Mouse (Mus musculus) CH12.LX (cell line): ENCODE data around the gene Wnt10b. TPM values are rescaled to one million over a fixed set of nuclear protein-coding genes. Genes with fewer than 3 reads are reported as not detected.

Experiments used
- DNase-seq: peaks from one replicate; pipeline ENCODE4 v3.0.0-alpha.2; 2013; ENCODE audit errors: extremely low read depth
- H3K27ac ChIP-seq: 2 replicates; pipeline ENCODE4 v1.5.1; 2012; ENCODE audit warnings: low read depth, mild to moderate bottlenecking, control low read depth, moderate library complexity; ENCODE audit not compliant: insufficient read depth
- H3K27me3 ChIP-seq: replicated peaks from 2 replicates; pipeline ENCODE3; 2012; ENCODE audit warnings: inconsistent platforms
- H3K36me3 ChIP-seq, 2 experiments: replicated peaks in 1 of 2; 2 replicates each; pipeline versions ENCODE3 to v1.6.1; 2012; ENCODE audit warnings: inconsistent platforms in 1 of 2, low read length in 1 of 2, mild to moderate bottlenecking in 1 of 2, mixed read lengths in 1 of 2, moderate library complexity in 1 of 2; ENCODE audit not compliant: control insufficient read depth in 1 of 2, insufficient read depth in 1 of 2
- H3K4me1 ChIP-seq, 2 experiments: 2 replicates each; pipeline ENCODE4 v1.6.1; 2012; ENCODE audit warnings: inconsistent platforms in 1 of 2, moderate library complexity in 1 of 2; ENCODE audit not compliant: insufficient read depth in 2 of 2, control insufficient read depth in 1 of 2
- H3K4me2 ChIP-seq: 2 replicates; pipeline ENCODE4 v1.6.1; 2012; ENCODE audit warnings: low read depth, mild to moderate bottlenecking, control low read depth; ENCODE audit not compliant: poor library complexity, insufficient read depth, severe bottlenecking
- H3K4me3 ChIP-seq, 3 experiments: fragments of 150-350 bp in 1 of 3; sonication (generic) in 1 of 3; replicated peaks in 1 of 3; 2 replicates each; pipeline versions ENCODE3 to v1.5.1; 2011 to 2012; ENCODE audit warnings: low read depth in 2 of 3, low read length in 2 of 3, mild to moderate bottlenecking in 2 of 3, moderate library complexity in 2 of 3, control low read depth in 1 of 3, improper control_type of control experiment in 1 of 3, inconsistent platforms in 1 of 3, mixed read lengths in 1 of 3; ENCODE audit not compliant: poor library complexity in 1 of 3
- H3K79me2 ChIP-seq: replicated peaks from 2 replicates; pipeline ENCODE4 v1.6.1; 2012; ENCODE audit warnings: mild to moderate bottlenecking, moderate library complexity; ENCODE audit not compliant: control insufficient read depth, poor library complexity, insufficient read depth, severe bottlenecking; ENCODE audit errors: extremely low read depth
- H3K9ac ChIP-seq: 2 replicates; pipeline ENCODE4 v1.6.1; 2012; ENCODE audit warnings: low read depth, mild to moderate bottlenecking, control low read depth, moderate library complexity; ENCODE audit not compliant: insufficient read depth
- H3K9me3 ChIP-seq: replicated peaks from 2 replicates; pipeline ENCODE3; 2012; ENCODE audit warnings: low read length, inconsistent platforms, mixed read lengths
- CTCF ChIP-seq, 2 experiments: IDR thresholded peaks in 1 of 2; conservative IDR thresholded peaks in 1 of 2; 2 replicates each; pipeline ENCODE4 v1.5.1; 2011 to 2012; ENCODE audit warnings: low read depth in 2 of 2, low read length in 2 of 2, improper control_type of control experiment in 1 of 2, inconsistent platforms in 1 of 2, mild to moderate bottlenecking in 1 of 2, moderate library complexity in 1 of 2
- EP300 ChIP-seq: IDR thresholded peaks from 2 replicates; pipeline ENCODE4 v1.6.1; 2011; ENCODE audit warnings: low read length, improper control_type of control experiment
- JUND ChIP-seq: conservative IDR thresholded peaks from 2 replicates; pipeline ENCODE4 v1.6.1; 2011; ENCODE audit warnings: low read depth, low read length, improper control_type of control experiment
- MAX ChIP-seq: IDR thresholded peaks from 2 replicates; pipeline ENCODE4 v1.6.1; 2011; ENCODE audit warnings: low read length, improper control_type of control experiment
- MAZ ChIP-seq: IDR thresholded peaks from 2 replicates; pipeline ENCODE4 v1.6.1; 2012; ENCODE audit warnings: low read depth, mild to moderate bottlenecking, inconsistent platforms, low read length, improper control_type of control experiment, moderate library complexity
- MEF2A ChIP-seq: IDR thresholded peaks from 2 replicates; pipeline ENCODE4 v1.6.1; 2014; ENCODE audit warnings: low read depth, mild to moderate bottlenecking, inconsistent platforms, low read length, improper control_type of control experiment, borderline replicate concordance
- NRF1 ChIP-seq: IDR thresholded peaks from 2 replicates; pipeline ENCODE4 v1.6.1; 2014; ENCODE audit warnings: low read depth, mild to moderate bottlenecking, inconsistent platforms, low read length, improper control_type of control experiment, moderate library complexity
- POLR2A ChIP-seq: IDR thresholded peaks from 2 replicates; pipeline ENCODE4 v1.6.1; 2011; ENCODE audit warnings: low read depth, mild to moderate bottlenecking, improper control_type of control experiment, low read length
- RAD21 ChIP-seq: IDR thresholded peaks from 2 replicates; pipeline ENCODE4 v1.6.1; 2011; ENCODE audit warnings: low read depth, mild to moderate bottlenecking, low read length, improper control_type of control experiment, moderate library complexity
- SMC3 ChIP-seq: IDR thresholded peaks from 2 replicates; pipeline ENCODE4 v1.6.1; 2011; ENCODE audit warnings: low read depth, low read length, improper control_type of control experiment
- UBTF ChIP-seq: IDR thresholded peaks from 2 replicates; pipeline ENCODE4 v1.6.1; 2012; ENCODE audit warnings: low read depth, mild to moderate bottlenecking, inconsistent platforms, low read length, improper control_type of control experiment, moderate library complexity
- USF2 ChIP-seq: conservative IDR thresholded peaks from 2 replicates; pipeline ENCODE4 v1.6.1; 2011; ENCODE audit warnings: low read depth, low read length, improper control_type of control experiment
- ZKSCAN1 ChIP-seq: IDR thresholded peaks from 2 replicates; pipeline ENCODE4 v1.6.1; 2012; ENCODE audit warnings: low read depth, inconsistent platforms, low read length, improper control_type of control experiment, borderline replicate concordance
- dilution Hi-C: fragments of 300-500 bp; cut with MboI; formaldehyde crosslinking; loops from 2 replicates; pipeline ENCODE4 v1.14.3; 2020; ENCODE audit warnings: low sequenced_read_pairs; ENCODE audit not compliant: extremely low pct_unique_long_range_greater_than_20kb, extremely low pct_ligation_motif_present
- in situ Hi-C: fragments of 300-500 bp; cut with MboI; formaldehyde crosslinking; loops from 3 replicates; pipeline ENCODE4 v1.14.3; 2019; ENCODE audit warnings: low sequenced_read_pairs, low pct_ligation_motif_present, low pct_unique_long_range_greater_than_20kb, mixed read lengths
- polyA plus RNA-seq: library from polyadenylated mRNA; unstranded; fragments of >175 nt; gene quantifications from 2 replicates; pipeline ENCODE4 v1.2.1, GENCODE M21; 2012; ENCODE audit warnings: low read depth; ENCODE audit not compliant: insufficient read length
- total RNA-seq, 2 experiments: library from RNA; depleted of rRNA; stranded (reverse); fragments of 300-350 nt in 1 of 2; fragments of >200 nt in 1 of 2; gene quantifications; 2 replicates each; pipeline ENCODE4 v1.2.3; 2012 to 2014

Wnt10b gene
- total and polyA plus RNA-seq, 3 experiments, result 25.4 to 64.4 (median 56.2) TPM

DNA sequence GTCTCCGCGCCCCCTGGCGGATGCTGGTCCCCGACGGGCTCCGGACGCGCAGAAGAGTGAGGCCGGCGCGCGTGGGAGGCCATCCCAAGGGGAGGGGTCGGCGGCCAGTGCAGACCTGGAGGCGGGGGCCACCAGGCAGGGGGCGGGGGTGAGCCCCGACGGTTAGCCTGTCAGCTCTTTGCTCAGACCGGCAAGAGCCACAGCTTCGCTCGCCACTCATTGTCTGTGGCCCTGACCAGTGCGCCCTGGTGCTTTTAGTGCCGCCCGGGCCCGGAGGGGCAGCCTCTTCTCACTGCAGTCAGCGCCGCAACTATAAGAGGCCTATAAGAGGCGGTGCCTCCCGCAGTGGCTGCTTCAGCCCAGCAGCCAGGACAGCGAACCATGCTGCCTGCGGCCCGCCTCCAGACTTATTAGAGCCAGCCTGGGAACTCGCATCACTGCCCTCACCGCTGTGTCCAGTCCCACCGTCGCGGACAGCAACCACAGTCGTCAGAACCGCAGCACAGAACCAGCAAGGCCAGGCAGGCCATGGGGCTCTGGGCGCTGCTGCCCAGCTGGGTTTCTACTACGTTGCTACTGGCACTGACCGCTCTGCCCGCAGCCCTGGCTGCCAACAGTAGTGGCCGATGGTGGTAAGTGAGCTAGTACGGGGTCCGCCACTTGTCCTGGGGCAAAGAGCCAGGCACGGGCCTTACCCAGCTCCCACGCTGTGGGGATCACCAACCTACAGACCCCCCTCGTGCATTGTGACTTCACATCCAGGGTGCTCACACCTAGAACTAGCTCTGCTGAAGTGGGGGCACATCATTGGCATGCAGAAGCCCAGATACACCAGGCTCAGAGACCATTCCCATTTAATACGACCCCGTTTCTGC, 11.9 kb upstream of the Wnt10b start, which contains the start of gene Wnt1:
Gene Wnt1 (plus strand): TSS at position 197 of the 875 bp plus-strand sequence.
- peaks cover 18 to 27% of the 10 kb centered on the region in 2 experiments; a peak in 3 of 4 replicates for H3K4me1 ChIP-seq
- no peak within 1 kb of the TSS for H3K4me3 ChIP-seq
- TF ChIP-seq ZKSCAN1 (no peak), SMC3 (peak; percentile 62), NRF1 (no peak), MAX (no peak), MEF2A (no peak), POLR2A (no peak), RAD21 (peak; percentile 26), JUND (no peak), EP300 (no peak), USF2 (no peak), CTCF (conservative IDR thresholded peaks at IDR 0.05 in 1 of 2, IDR thresholded peaks at IDR 0.05 in 1 of 2; ENCODE audit: low read depth in 2 of 2, low read length in 2 of 2) (peak in 1 of 2 experiments; percentile 66; a peak in 2 of 4 replicates)
- in situ Hi-C loops (no loop called here), dilution Hi-C loops (no loop called here)
- H3K4me2 ChIP-seq, result peak within 1 kb of the TSS; percentile 73
- no peak for DNase-seq
- peaks cover 56% of the 10 kb centered on the region for H3K27me3 ChIP-seq
- no peak within 1 kb of the TSS for H3K27ac ChIP-seq
- H3K36me3 ChIP-seq, result no peaks in the 10 kb centered on the region
- H3K79me2 ChIP-seq, result no peaks in the 10 kb centered on the region
- H3K9ac ChIP-seq, result no peak within 1 kb of the TSS
- peaks cover 29% of the 10 kb centered on the region for H3K9me3 ChIP-seq

DNA sequence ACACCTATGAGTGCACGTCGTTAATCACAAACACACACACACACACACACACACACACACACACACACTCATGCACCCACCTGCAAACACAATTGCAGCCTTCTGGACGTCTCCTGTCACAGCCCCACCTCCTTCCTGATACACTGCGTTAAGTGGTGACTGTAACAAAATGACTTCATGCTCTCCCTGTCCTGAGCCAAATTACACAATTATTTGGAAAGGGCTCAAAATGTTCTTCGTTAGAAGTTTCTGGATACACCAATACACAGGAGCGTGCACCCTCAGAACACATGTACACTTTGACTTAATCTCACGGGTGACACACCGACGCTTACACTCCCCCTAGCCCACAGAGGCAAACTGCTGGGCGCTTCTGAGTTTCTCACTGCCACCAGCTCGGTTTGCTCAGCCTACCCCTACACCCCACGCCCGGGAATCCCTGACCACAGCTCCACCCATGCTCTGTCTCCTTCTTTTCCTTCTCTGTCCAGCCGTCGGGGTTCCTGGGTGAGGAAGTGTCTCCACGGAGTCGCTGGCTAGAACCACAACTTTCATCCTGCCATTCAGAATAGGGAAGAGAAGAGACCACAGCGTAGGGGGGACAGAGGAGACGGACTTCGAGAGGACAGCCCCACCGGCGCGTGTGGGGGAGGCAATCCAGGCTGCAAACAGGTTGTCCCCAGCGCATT, 11.2 kb upstream of the Wnt10b start:
- Histone ChIP-seq H3K27ac (no peak overlapping the region), H3K4me1 (peaks cover 18 to 27% of the 10 kb centered on the region in 2 experiments; a peak in 3 of 4 replicates), H3K4me2 (peak overlapping the region; percentile 11; the same call in 1 of the 2 replicates), H3K4me3 (no peak overlapping the region), H3K27me3 (peaks cover 56% of the 10 kb centered on the region), H3K79me2 (no peaks in the 10 kb centered on the region), H3K9me3 (peaks cover 29% of the 10 kb centered on the region), H3K36me3 (no peaks in the 10 kb centered on the region), H3K9ac (no peak overlapping the region)
- DNase-seq, result no peak
- in situ Hi-C loops, result no loop called here
- TF ChIP-seq CTCF (conservative IDR thresholded peaks at IDR 0.05 in 1 of 2, IDR thresholded peaks at IDR 0.05 in 1 of 2; ENCODE audit: low read depth in 2 of 2, low read length in 2 of 2) (no peak), UBTF (no peak), MAZ (no peak)
- dilution Hi-C loops, result no loop called here
